Mouse (Mus musculus) myocyte (in vitro differentiated cells): ENCODE data around the gene Fastkd1. TPM values are rescaled to one million over a fixed set of nuclear protein-coding genes. Genes with fewer than 3 reads are reported as not detected.

Source experiments
- H3K27me3 ChIP-seq: one replicate; pipeline ENCODE4 v1.6.1; 2011; ENCODE audit not compliant: control insufficient read depth, insufficient read depth, insufficient read length
- H3K36me3 ChIP-seq: one replicate; pipeline ENCODE4 v1.6.1; 2011; ENCODE audit not compliant: control insufficient read depth, insufficient read depth
- H3K4me2 ChIP-seq: one replicate; pipeline ENCODE4 v1.6.1; 2011; ENCODE audit warnings: low read depth, control low read depth
- H3K4me3 ChIP-seq: one replicate; pipeline ENCODE4 v1.5.1; 2011; ENCODE audit warnings: mild to moderate bottlenecking, control low read depth, moderate library complexity
- H3K79me2 ChIP-seq: one replicate; pipeline ENCODE4 v1.6.1; 2011; ENCODE audit not compliant: control insufficient read depth, insufficient read depth
- H3ac ChIP-seq: one replicate; pipeline ENCODE4 v1.6.1; 2011; ENCODE audit not compliant: control insufficient read depth, insufficient read length
- CEBPB ChIP-seq: IDR thresholded peaks from 2 replicates; pipeline ENCODE4 v1.6.1; 2011; ENCODE audit warnings: mild to moderate bottlenecking, moderate library complexity; ENCODE audit not compliant: poor library complexity, insufficient read depth, severe bottlenecking
- E2F4 ChIP-seq: IDR thresholded peaks from one replicate; pipeline ENCODE4 v1.6.1; 2011; ENCODE audit warnings: mild to moderate bottlenecking, control low read depth, moderate library complexity; ENCODE audit not compliant: insufficient read depth
- MAX ChIP-seq: IDR thresholded peaks from one replicate; pipeline ENCODE4 v1.6.1; 2011; ENCODE audit warnings: low read depth, mild to moderate bottlenecking, control low read depth
- MYOD1 ChIP-seq, 3 experiments: IDR thresholded peaks; one replicate each; pipeline ENCODE4 v1.6.1; 2011; ENCODE audit warnings: control low read depth in 2 of 3, low read depth in 2 of 3, mild to moderate bottlenecking in 2 of 3, moderate library complexity in 1 of 3; ENCODE audit not compliant: insufficient read length in 2 of 3, control insufficient read depth in 1 of 3
- MYOG ChIP-seq, 3 experiments: IDR thresholded peaks; one replicate each; pipeline ENCODE4 v1.6.1; 2011; ENCODE audit warnings: control low read depth in 2 of 3, low read depth in 2 of 3, mild to moderate bottlenecking in 2 of 3; ENCODE audit not compliant: insufficient read length in 2 of 3, control insufficient read depth in 1 of 3, insufficient read depth in 1 of 3
- POLR2A ChIP-seq: IDR thresholded peaks from one replicate; pipeline ENCODE4 v1.6.1; 2011; ENCODE audit warnings: low read depth, mild to moderate bottlenecking, control low read depth, moderate library complexity; ENCODE audit not compliant: insufficient read length
- POLR2AphosphoS2 ChIP-seq: IDR thresholded peaks from one replicate; pipeline ENCODE4 v1.6.1; 2011; ENCODE audit warnings: low read depth, control low read depth; ENCODE audit not compliant: insufficient read length
- REST ChIP-seq: IDR thresholded peaks from one replicate; pipeline ENCODE4 v1.6.1; 2011; ENCODE audit warnings: mild to moderate bottlenecking, control low read depth, moderate library complexity; ENCODE audit not compliant: insufficient read depth, insufficient read length
- SRF ChIP-seq: IDR thresholded peaks from one replicate; pipeline ENCODE4 v1.6.1; 2011; ENCODE audit warnings: low read depth; ENCODE audit not compliant: control insufficient read depth, insufficient read length
- TCF12 ChIP-seq: IDR thresholded peaks from one replicate; pipeline ENCODE4 v1.6.1; 2011; ENCODE audit warnings: mild to moderate bottlenecking, control low read depth; ENCODE audit not compliant: poor library complexity, insufficient read depth, severe bottlenecking
- TCF3 ChIP-seq: IDR thresholded peaks from one replicate; pipeline ENCODE4 v1.6.1; 2011; ENCODE audit warnings: low read depth, control low read depth; ENCODE audit not compliant: insufficient read length
- USF1 ChIP-seq: IDR thresholded peaks from one replicate; pipeline ENCODE4 v1.6.1; 2011; ENCODE audit warnings: low read depth, mild to moderate bottlenecking, control low read depth, moderate library complexity
- polyA plus RNA-seq: library from polyadenylated mRNA; unstranded; fragments of >200 nt; fragmentation: generic; extraction: Trizol; gene quantifications from one replicate; pipeline ENCODE4 v1.2.1, GENCODE M21; 2012; ENCODE audit warnings: missing spikeins

The Fastkd1 gene
- polyA plus RNA-seq, 1 experiment: 7.5 TPM

GRCm38 (mm10) chr2:69673723-69674122 is 39.6 kb downstream of the Fastkd1 start:
- no peak overlapping the region for H3ac ChIP-seq
- no peaks in the 10 kb centered on the region for H3K27me3 ChIP-seq
- H3K36me3 ChIP-seq: peaks cover 8% of the 10 kb centered on the region
- TF ChIP-seq TCF3 (peak; percentile 5), MYOD1 (IDR thresholded peaks at IDR 0.05; ENCODE audit: control insufficient read depth in 1 of 3, insufficient read length in 2 of 3, low read depth in 2 of 3) (peak; percentile 75 to 94 (median 90)), SRF (no peak), REST (no peak), MYOG (IDR thresholded peaks at IDR 0.05; ENCODE audit: control insufficient read depth in 1 of 3, insufficient read depth in 1 of 3, insufficient read length in 2 of 3, low read depth in 2 of 3) (peak; percentile 47 to 83 (median 52)), POLR2A (no peak), CEBPB (no peak), TCF12 (peak; percentile 31), E2F4 (no peak), MAX (no peak), USF1 (no peak), POLR2AphosphoS2 (no peak)
- H3K4me2 ChIP-seq: peak overlapping the region; percentile 60
- H3K79me2 ChIP-seq: peaks cover 23% of the 10 kb centered on the region
- H3K4me3 ChIP-seq: peak overlapping the region; percentile 35

- peak within 1 kb of the TSS; percentile 35 for H3K4me3 ChIP-seq
- TF ChIP-seq POLR2A (peak; percentile 28), MYOD1 (IDR thresholded peaks at IDR 0.05; ENCODE audit: control insufficient read depth in 1 of 3, insufficient read length in 2 of 3, low read depth in 2 of 3) (peak; percentile 35 to 64 (median 61)), MYOG (IDR thresholded peaks at IDR 0.05; ENCODE audit: control insufficient read depth in 1 of 3, insufficient read depth in 1 of 3, insufficient read length in 2 of 3, low read depth in 2 of 3) (peak in 1 of 3 experiments; percentile 76), E2F4 (no peak)
- H3K27me3 ChIP-seq: no peaks in the 10 kb centered on the region
- peaks cover 10% of the 10 kb centered on the region for H3K36me3 ChIP-seq
- H3K79me2 ChIP-seq: peaks cover 23% of the 10 kb centered on the region
- H3ac ChIP-seq: peak within 1 kb of the TSS; percentile 27
- peak within 1 kb of the TSS; percentile 57 for H3K4me2 ChIP-seq
These were observed 43.5 kb downstream of the Fastkd1 start, which contains the start of gene Klhl41 for GRCm38 (mm10) chr2:69669853-69670252. Klhl41 (plus strand) TSS chr2:69670120.

GRCm38 (mm10) chr2:69668414-69668813 is 44.9 kb downstream of the Fastkd1 start:
- no peak for TF ChIP-seq REST
- no peak for TF ChIP-seq USF1
- peak; percentile 88 to 96 (median 93) for TF ChIP-seq MYOD1 (IDR thresholded peaks at IDR 0.05; ENCODE audit: control insufficient read depth in 1 of 3, insufficient read length in 2 of 3, low read depth in 2 of 3)
- no peak for TF ChIP-seq POLR2AphosphoS2
- peak; percentile 94 for TF ChIP-seq TCF12
- TF ChIP-seq MYOG (IDR thresholded peaks at IDR 0.05; ENCODE audit: control insufficient read depth in 1 of 3, insufficient read depth in 1 of 3, insufficient read length in 2 of 3, low read depth in 2 of 3): peak in 2 of 3 experiments; percentile 70 to 98
- no peak for TF ChIP-seq CEBPB
- TF ChIP-seq MAX: no peak
- no peak for TF ChIP-seq POLR2A
- TF ChIP-seq SRF: no peak
- no peak for TF ChIP-seq E2F4
- TF ChIP-seq TCF3: peak; percentile 76
- peaks cover 10% of the 10 kb centered on the region for H3K36me3 ChIP-seq
- H3K4me2 ChIP-seq: peak overlapping the region; percentile 57
- peaks cover 23% of the 10 kb centered on the region for H3K79me2 ChIP-seq
- no peak overlapping the region for H3ac ChIP-seq
- H3K4me3 ChIP-seq: no peak overlapping the region
- H3K27me3 ChIP-seq: no peaks in the 10 kb centered on the region

GRCm38 (mm10) chr2:69667656-69668055 is 45.7 kb downstream of the Fastkd1 start:
- Histone ChIP-seq H3K36me3 (peaks cover 10% of the 10 kb centered on the region), H3K27me3 (no peaks in the 10 kb centered on the region), H3K4me3 (no peak overlapping the region), H3K4me2 (no peak overlapping the region), H3K79me2 (peaks cover 23% of the 10 kb centered on the region), H3ac (no peak overlapping the region)
- TF ChIP-seq MAX (no peak), TCF3 (no peak), REST (no peak), USF1 (no peak), POLR2AphosphoS2 (no peak), TCF12 (no peak), MYOD1 (IDR thresholded peaks at IDR 0.05; ENCODE audit: control insufficient read depth in 1 of 3, insufficient read length in 2 of 3, low read depth in 2 of 3) (no peak), POLR2A (no peak), E2F4 (no peak)

- H3K4me3 ChIP-seq: no peak overlapping the region
- H3K36me3 ChIP-seq: peaks cover 19% of the 10 kb centered on the region
- TF ChIP-seq USF1: no peak
- TF ChIP-seq SRF: no peak
- no peak for TF ChIP-seq REST
- TF ChIP-seq TCF3: no peak
- no peak for TF ChIP-seq E2F4
- no peak for TF ChIP-seq MAX
These were observed 49.4 kb downstream of the Fastkd1 start for GRCm38 (mm10) chr2:69663827-69664476.

More at GRCm38 (mm10) chr2:69663827-69664476, 49.4 kb downstream of the Fastkd1 start:
- Histone ChIP-seq H3ac (no peak overlapping the region), H3K27me3 (no peaks in the 10 kb centered on the region), H3K4me2 (no peak overlapping the region), H3K79me2 (no peaks in the 10 kb centered on the region)
